Mouse (Mus musculus): ENCODE measurements at regions not wholly inside any gene's neighbourhood (a gene's known extent, or its start where the extent isn't known, plus 50 kb on each side); places are given as distances from the start of the nearest gene placed in this dataset.

DNA sequence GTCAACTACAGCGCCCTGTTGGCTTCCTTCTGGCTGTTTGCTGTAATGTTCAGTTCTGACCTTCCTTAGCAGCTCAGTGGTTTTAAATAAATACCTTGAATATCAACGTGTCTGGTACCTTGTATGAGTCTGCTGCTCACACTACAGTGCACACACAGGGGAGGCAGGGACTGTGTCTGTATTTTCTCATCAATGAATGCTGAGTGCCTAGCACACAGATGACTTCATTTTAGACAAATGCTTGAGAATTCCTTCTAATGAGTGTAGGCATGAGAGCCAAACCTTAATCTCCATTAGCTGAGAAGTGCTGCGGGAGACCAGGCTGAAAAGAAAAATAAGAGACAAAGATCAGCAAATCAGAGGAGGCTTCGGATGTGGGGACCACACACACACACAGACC is 162.0 kb upstream of the Hmga2 start:
- TF ChIP-seq TCF3 (IDR thresholded peaks at IDR 0.05; ENCODE audit: insufficient read length, low read depth), result no peak
- TF ChIP-seq POLR2AphosphoS2 (IDR thresholded peaks at IDR 0.05; ENCODE audit: insufficient read length, low read depth), result no peak
- no peak for TF ChIP-seq MYOD1 (IDR thresholded peaks at IDR 0.05; ENCODE audit: control insufficient read depth in 1 of 3, insufficient read length in 2 of 3, low read depth in 2 of 3)
- TF ChIP-seq E2F4 (IDR thresholded peaks at IDR 0.05; ENCODE audit: insufficient read depth), result no peak
- TF ChIP-seq CEBPB (IDR thresholded peaks at IDR 0.05; ENCODE audit: insufficient read depth, poor library complexity, severe bottlenecking), result no peak
- TF ChIP-seq MAX (IDR thresholded peaks at IDR 0.05; ENCODE audit: low read depth), result no peak
- no peak for TF ChIP-seq REST (IDR thresholded peaks at IDR 0.05; ENCODE audit: insufficient read depth, insufficient read length)
- TF ChIP-seq USF1 (IDR thresholded peaks at IDR 0.05; ENCODE audit: low read depth), result no peak
- TF ChIP-seq TCF12 (IDR thresholded peaks at IDR 0.05; ENCODE audit: insufficient read depth, poor library complexity, severe bottlenecking), result no peak
- TF ChIP-seq SRF (IDR thresholded peaks at IDR 0.05; ENCODE audit: control insufficient read depth, insufficient read length, low read depth), result no peak
- Histone ChIP-seq H3K4me3 (no peak overlapping the region), H3ac (ENCODE audit: control insufficient read depth, insufficient read length) (no peak overlapping the region), H3K4me2 (ENCODE audit: low read depth) (no peak overlapping the region), H3K36me3 (ENCODE audit: control insufficient read depth, insufficient read depth) (no peaks in the 10 kb centered on the region), H3K27me3 (ENCODE audit: control insufficient read depth, insufficient read depth, insufficient read length) (no peaks in the 10 kb centered on the region), H3K79me2 (ENCODE audit: control insufficient read depth, insufficient read depth) (peaks cover 5% of the 10 kb centered on the region)

- Histone ChIP-seq H3ac (ENCODE audit: control insufficient read depth, insufficient read length) (no peak overlapping the region), H3K4me2 (ENCODE audit: low read depth) (peak overlapping the region; percentile 81), H3K4me3 (peak overlapping the region; percentile 0), H3K36me3 (ENCODE audit: control insufficient read depth, insufficient read depth) (no peaks in the 10 kb centered on the region), H3K79me2 (ENCODE audit: control insufficient read depth, insufficient read depth) (peaks cover 5% of the 10 kb centered on the region), H3K27me3 (ENCODE audit: control insufficient read depth, insufficient read depth, insufficient read length) (no peaks in the 10 kb centered on the region)
- TF ChIP-seq MYOD1 (IDR thresholded peaks at IDR 0.05; ENCODE audit: control insufficient read depth in 1 of 3, insufficient read length in 2 of 3, low read depth in 2 of 3) (no peak), POLR2AphosphoS2 (IDR thresholded peaks at IDR 0.05; ENCODE audit: insufficient read length, low read depth) (peak; percentile 61), MAX (IDR thresholded peaks at IDR 0.05; ENCODE audit: low read depth) (no peak), CEBPB (IDR thresholded peaks at IDR 0.05; ENCODE audit: insufficient read depth, poor library complexity, severe bottlenecking) (peak; percentile 98), POLR2A (IDR thresholded peaks at IDR 0.05; ENCODE audit: insufficient read length, low read depth) (peak; percentile 50)
Measured at GRCm38 (mm10) chr10:120635818-120636543, 159.7 kb upstream of the Hmga2 start.

DNA sequence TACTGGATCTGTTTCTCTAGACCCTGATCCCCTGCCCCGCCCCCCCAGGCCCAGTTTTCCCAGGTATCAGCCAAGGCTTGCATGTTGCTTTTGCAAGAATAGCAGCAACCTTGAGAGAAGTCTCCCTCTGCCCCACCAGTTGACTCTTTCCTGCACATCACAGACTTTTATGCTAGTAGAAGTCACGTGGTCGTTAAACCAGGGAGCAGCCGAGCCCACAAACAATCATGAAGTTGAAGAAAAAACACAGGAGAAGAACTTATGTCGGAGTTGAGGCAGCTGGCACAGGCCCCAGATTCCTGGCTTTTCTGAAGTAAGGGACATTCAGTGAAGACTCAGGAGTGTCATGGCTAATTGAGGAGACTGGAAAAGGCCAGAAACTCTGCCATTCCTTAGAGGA is 158.9 kb upstream of the Hmga2 start:
- peak overlapping the region; percentile 0 for H3K4me3 ChIP-seq
- H3K79me2 ChIP-seq (ENCODE audit: control insufficient read depth, insufficient read depth), result peaks cover 5% of the 10 kb centered on the region
- peak overlapping the region; percentile 81 for H3K4me2 ChIP-seq (ENCODE audit: low read depth)
- no peak overlapping the region for H3ac ChIP-seq (ENCODE audit: control insufficient read depth, insufficient read length)
- no peaks in the 10 kb centered on the region for H3K27me3 ChIP-seq (ENCODE audit: control insufficient read depth, insufficient read depth, insufficient read length)
- H3K36me3 ChIP-seq (ENCODE audit: control insufficient read depth, insufficient read depth), result no peaks in the 10 kb centered on the region
- TF ChIP-seq USF1 (IDR thresholded peaks at IDR 0.05; ENCODE audit: low read depth) (peak; percentile 88), SRF (IDR thresholded peaks at IDR 0.05; ENCODE audit: control insufficient read depth, insufficient read length, low read depth) (no peak), TCF3 (IDR thresholded peaks at IDR 0.05; ENCODE audit: insufficient read length, low read depth) (no peak)

DNA sequence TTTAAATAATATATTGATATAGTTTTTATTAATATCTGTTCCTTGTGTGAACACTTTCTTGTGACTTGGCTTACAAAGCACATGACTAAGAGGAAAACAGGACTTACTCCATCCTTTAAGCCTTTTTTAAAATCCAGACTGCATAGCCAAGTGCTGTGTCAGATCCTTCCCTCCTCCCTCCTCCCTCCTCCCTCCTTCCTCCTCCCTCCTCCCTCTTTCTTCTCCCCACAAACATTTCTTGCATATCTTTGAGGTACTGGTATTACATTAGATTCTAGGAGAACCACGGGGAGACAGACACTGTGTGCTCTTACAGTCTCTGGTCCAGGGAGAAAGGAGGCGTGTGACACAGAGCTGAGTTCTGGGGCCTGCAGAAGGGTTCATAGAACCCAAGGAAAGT is 155.8 kb upstream of the Hmga2 start:
- H3K79me2 ChIP-seq (ENCODE audit: control insufficient read depth, insufficient read depth), result peaks cover 5% of the 10 kb centered on the region
- TF ChIP-seq SRF (IDR thresholded peaks at IDR 0.05; ENCODE audit: control insufficient read depth, insufficient read length, low read depth), result no peak
- TF ChIP-seq POLR2A (IDR thresholded peaks at IDR 0.05; ENCODE audit: insufficient read length, low read depth), result peak; percentile 46
- 0 out of 2 replicates have a peak, but pooled peaks have one; percentile 2 for TF ChIP-seq CEBPB (IDR thresholded peaks at IDR 0.05; ENCODE audit: insufficient read depth, poor library complexity, severe bottlenecking)
- peak; percentile 13 for TF ChIP-seq POLR2AphosphoS2 (IDR thresholded peaks at IDR 0.05; ENCODE audit: insufficient read length, low read depth)
- TF ChIP-seq E2F4 (IDR thresholded peaks at IDR 0.05; ENCODE audit: insufficient read depth), result no peak
- H3K4me2 ChIP-seq (ENCODE audit: low read depth), result peak overlapping the region; percentile 81
- peak overlapping the region; percentile 4 for H3K4me3 ChIP-seq
- no peaks in the 10 kb centered on the region for H3K36me3 ChIP-seq (ENCODE audit: control insufficient read depth, insufficient read depth)
- no peak overlapping the region for H3ac ChIP-seq (ENCODE audit: control insufficient read depth, insufficient read length)
- H3K27me3 ChIP-seq (ENCODE audit: control insufficient read depth, insufficient read depth, insufficient read length), result no peaks in the 10 kb centered on the region

GRCm38 (mm10) chr10:120628066-120628465 is 151.8 kb upstream of the Hmga2 start:
- H3K27me3 ChIP-seq (ENCODE audit: control insufficient read depth, insufficient read depth, insufficient read length), result no peaks in the 10 kb centered on the region
- peak overlapping the region; percentile 43 for H3K4me2 ChIP-seq (ENCODE audit: low read depth)
- H3K36me3 ChIP-seq (ENCODE audit: control insufficient read depth, insufficient read depth), result no peaks in the 10 kb centered on the region
- H3K4me3 ChIP-seq, result no peak overlapping the region
- H3K79me2 ChIP-seq (ENCODE audit: control insufficient read depth, insufficient read depth), result no peaks in the 10 kb centered on the region
- no peak overlapping the region for H3ac ChIP-seq (ENCODE audit: control insufficient read depth, insufficient read length)
- no peak for TF ChIP-seq USF1 (IDR thresholded peaks at IDR 0.05; ENCODE audit: low read depth)
- no peak for TF ChIP-seq MYOD1 (IDR thresholded peaks at IDR 0.05; ENCODE audit: control insufficient read depth in 1 of 3, insufficient read length in 2 of 3, low read depth in 2 of 3)
- no peak for TF ChIP-seq REST (IDR thresholded peaks at IDR 0.05; ENCODE audit: insufficient read depth, insufficient read length)
- no peak for TF ChIP-seq E2F4 (IDR thresholded peaks at IDR 0.05; ENCODE audit: insufficient read depth)
- TF ChIP-seq SRF (IDR thresholded peaks at IDR 0.05; ENCODE audit: control insufficient read depth, insufficient read length, low read depth), result no peak
- no peak for TF ChIP-seq TCF12 (IDR thresholded peaks at IDR 0.05; ENCODE audit: insufficient read depth, poor library complexity, severe bottlenecking)
- no peak for TF ChIP-seq MYOG (IDR thresholded peaks at IDR 0.05; ENCODE audit: control insufficient read depth in 1 of 3, insufficient read depth in 1 of 3, insufficient read length in 2 of 3, low read depth in 2 of 3)
- TF ChIP-seq POLR2AphosphoS2 (IDR thresholded peaks at IDR 0.05; ENCODE audit: insufficient read length, low read depth), result no peak
